Mouse (Mus musculus): ENCODE data around the gene Egfl7. TPM values are rescaled to one million over a fixed set of nuclear protein-coding genes. Genes with fewer than 3 reads are reported as not detected.

Egfl7 gene
- polyA plus RNA-seq, 1 experiment from 2014 or later = 188 TPM

- 75% methylated on average over 9 of the region's 9 CpGs for WGBS
- Histone ChIP-seq H3K4me1 (ENCODE audit: control insufficient read depth, insufficient read depth, low read length) (peaks cover 52% of the 10 kb centered on the region), H3K27ac (ENCODE audit: low read length) (peak overlapping the region; percentile 42; the same call in 1 of the 2 replicates)
Measured at GRCm38 (mm10) chr2:26553904-26554303, 25.9 kb upstream of the Egfl7 start.

DNA sequence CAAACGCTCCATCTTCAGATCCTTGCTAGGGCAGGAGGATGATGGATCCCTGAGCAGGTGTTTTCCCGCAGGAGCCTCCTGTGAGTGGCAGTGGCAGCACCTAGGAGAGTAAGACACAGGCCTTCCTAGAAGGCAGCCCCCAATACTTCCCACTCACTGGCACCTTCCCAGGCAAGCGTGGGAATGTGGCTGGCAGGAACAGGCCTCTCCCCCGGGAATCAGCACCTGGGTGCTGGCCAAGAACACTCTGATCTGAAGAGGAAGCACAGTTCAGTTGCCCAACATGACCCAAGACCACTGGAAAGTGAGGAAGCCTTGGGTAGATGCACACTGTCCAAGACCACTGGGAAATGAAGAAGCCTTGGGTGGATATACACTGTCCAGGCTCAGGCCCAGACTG, 24.7 kb upstream of the Egfl7 start:
- Histone ChIP-seq H3K4me3 (ENCODE audit: low read length) (no peak overlapping the region), H3K27ac (ENCODE audit: low read length) (peak overlapping the region; percentile 37; the same call in 1 of the 2 replicates), H3K4me1 (ENCODE audit: control insufficient read depth, insufficient read depth, low read length) (peaks cover 47% of the 10 kb centered on the region), H3K9me3 (replicated peaks; ENCODE audit: control insufficient read depth, low read length) (no peaks in the 10 kb centered on the region), H3K27me3 (ENCODE audit: control insufficient read depth, insufficient read depth, low read length) (no peaks in the 10 kb centered on the region), H3K36me3 (ENCODE audit: control insufficient read depth, insufficient read depth) (no peaks in the 10 kb centered on the region), H3K4me2 (ENCODE audit: low read depth, low read length) (0 out of 2 replicates have a peak overlapping the region, but pooled peaks have one; percentile 25), H3K9ac (ENCODE audit: low read length) (no peak overlapping the region)
- 47% methylated on average over 4 of the region's 4 CpGs for WGBS
- no peak; the same call in 1 of the 2 replicates for ATAC-seq (replicated peaks; ENCODE audit: extremely low read depth, insufficient read depth, low FRiP score)

More at GRCm38 (mm10) chr2:26553904-26554303, 25.9 kb upstream of the Egfl7 start:
- H3K27me3 ChIP-seq (ENCODE audit: control insufficient read depth, insufficient read depth, low read length) = no peaks in the 10 kb centered on the region
- no peaks in the 10 kb centered on the region for H3K36me3 ChIP-seq (ENCODE audit: control insufficient read depth, insufficient read depth)
- H3K9ac ChIP-seq (ENCODE audit: low read length) = no peak overlapping the region
- H3K9me3 ChIP-seq (replicated peaks; ENCODE audit: control insufficient read depth, low read length) = no peaks in the 10 kb centered on the region
- H3K4me2 ChIP-seq (ENCODE audit: low read depth, low read length) = no peak overlapping the region
- no peak overlapping the region for H3K4me3 ChIP-seq (ENCODE audit: low read length)
- ATAC-seq (replicated peaks; ENCODE audit: extremely low read depth, insufficient read depth, low FRiP score) = no peak

DNA sequence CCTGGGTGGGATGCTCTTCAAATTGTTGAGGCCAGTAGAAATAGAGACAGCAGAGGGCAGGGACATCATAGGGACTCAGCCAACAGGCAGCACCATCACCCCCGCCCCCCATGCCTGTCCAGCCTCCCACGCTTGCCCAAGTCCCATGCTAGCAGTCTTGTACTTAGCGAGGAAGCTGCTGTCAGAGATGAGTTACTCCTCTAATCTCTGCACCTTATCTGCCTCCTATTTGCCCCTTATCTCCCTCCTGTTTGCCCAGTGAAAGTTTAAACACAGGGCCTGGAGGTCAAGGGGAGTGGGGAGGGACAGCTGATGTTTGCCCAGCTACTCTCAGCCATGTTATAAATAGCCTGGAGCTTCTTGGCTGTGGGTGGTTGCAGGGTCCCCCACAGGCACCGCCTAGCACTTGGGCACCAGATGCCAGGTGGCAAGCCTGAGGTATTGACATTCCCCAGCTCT, 23.2 kb upstream of the Egfl7 start:
- H3K4me1 ChIP-seq (ENCODE audit: control insufficient read depth, insufficient read depth, low read length) = peaks cover 32% of the 10 kb centered on the region

DNA sequence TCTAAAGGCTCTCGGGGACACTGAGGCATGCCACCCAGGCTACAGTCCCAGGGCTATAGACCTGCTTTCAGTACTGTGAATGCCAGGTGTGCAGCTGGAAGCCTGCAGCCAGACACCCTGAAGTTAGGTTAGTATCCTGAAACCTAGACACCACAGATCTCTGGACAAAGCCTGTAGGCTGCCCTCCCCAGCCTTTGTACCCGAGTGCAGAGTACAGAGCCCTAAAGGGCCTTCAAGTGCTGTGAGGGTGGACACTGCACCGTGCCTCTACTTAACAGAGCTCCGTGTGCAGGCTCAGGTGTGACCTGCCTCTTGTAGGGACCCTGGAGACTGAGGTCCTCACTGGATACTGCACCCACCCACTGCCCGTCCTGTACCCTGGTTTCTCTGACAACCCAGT, 19.3 kb upstream of the Egfl7 start:
- no peak for ATAC-seq (replicated peaks; ENCODE audit: extremely low read depth, insufficient read depth, low FRiP score)
- 80% methylated on average over 5 of the region's 5 CpGs for WGBS
- Histone ChIP-seq H3K9ac (ENCODE audit: low read length) (no peak overlapping the region), H3K4me2 (ENCODE audit: low read depth, low read length) (no peak overlapping the region), H3K27me3 (ENCODE audit: control insufficient read depth, insufficient read depth, low read length) (no peaks in the 10 kb centered on the region), H3K36me3 (ENCODE audit: control insufficient read depth, insufficient read depth) (no peaks in the 10 kb centered on the region), H3K9me3 (replicated peaks; ENCODE audit: control insufficient read depth, low read length) (no peaks in the 10 kb centered on the region), H3K4me3 (ENCODE audit: low read length) (no peak overlapping the region), H3K27ac (ENCODE audit: low read length) (no peak overlapping the region), H3K4me1 (ENCODE audit: control insufficient read depth, insufficient read depth, low read length) (peaks cover 18% of the 10 kb centered on the region)

More for the DNA sequence above, 23.2 kb upstream of the Egfl7 start:
- peak overlapping the region; percentile 85 for H3K27ac ChIP-seq (ENCODE audit: low read length)
- no peaks in the 10 kb centered on the region for H3K27me3 ChIP-seq (ENCODE audit: control insufficient read depth, insufficient read depth, low read length)
- ATAC-seq (replicated peaks; ENCODE audit: extremely low read depth, insufficient read depth, low FRiP score) = peak; percentile 63; the same call in 1 of the 2 replicates
- H3K9ac ChIP-seq (ENCODE audit: low read length) = no peak overlapping the region; the same call in 1 of the 2 replicates
- H3K36me3 ChIP-seq (ENCODE audit: control insufficient read depth, insufficient read depth) = no peaks in the 10 kb centered on the region
- 26% methylated on average over 4 of the region's 4 CpGs for WGBS
- no peaks in the 10 kb centered on the region for H3K9me3 ChIP-seq (replicated peaks; ENCODE audit: control insufficient read depth, low read length)
- H3K4me3 ChIP-seq (ENCODE audit: low read length) = no peak overlapping the region
- H3K4me2 ChIP-seq (ENCODE audit: low read depth, low read length) = peak overlapping the region; percentile 1; the same call in 1 of the 2 replicates

- Histone ChIP-seq H3K4me1 (ENCODE audit: control insufficient read depth, insufficient read depth, low read length) (peaks cover 8% of the 10 kb centered on the region), H3K9ac (ENCODE audit: low read length) (no peak overlapping the region), H3K9me3 (replicated peaks; ENCODE audit: control insufficient read depth, low read length) (no peaks in the 10 kb centered on the region), H3K4me3 (ENCODE audit: low read length) (no peak overlapping the region), H3K36me3 (ENCODE audit: control insufficient read depth, insufficient read depth) (no peaks in the 10 kb centered on the region), H3K27me3 (ENCODE audit: control insufficient read depth, insufficient read depth, low read length) (no peaks in the 10 kb centered on the region), H3K27ac (ENCODE audit: low read length) (no peak overlapping the region), H3K4me2 (ENCODE audit: low read depth, low read length) (no peak overlapping the region)
- 42% methylated on average over 6 of the region's 6 CpGs for WGBS
- ATAC-seq (replicated peaks; ENCODE audit: extremely low read depth, insufficient read depth, low FRiP score) = peak; percentile 57
Measured at GRCm38 (mm10) chr2:26561351-26562016, 18.3 kb upstream of the Egfl7 start.

- Histone ChIP-seq H3K4me1 (ENCODE audit: control insufficient read depth, insufficient read depth, low read length) (peaks cover 8% of the 10 kb centered on the region), H3K36me3 (ENCODE audit: control insufficient read depth, insufficient read depth) (no peaks in the 10 kb centered on the region), H3K27me3 (ENCODE audit: control insufficient read depth, insufficient read depth, low read length) (no peaks in the 10 kb centered on the region), H3K4me2 (ENCODE audit: low read depth, low read length) (no peak overlapping the region), H3K27ac (ENCODE audit: low read length) (no peak overlapping the region), H3K9ac (ENCODE audit: low read length) (no peak overlapping the region), H3K9me3 (replicated peaks; ENCODE audit: control insufficient read depth, low read length) (no peaks in the 10 kb centered on the region), H3K4me3 (ENCODE audit: low read length) (no peak overlapping the region)
- ATAC-seq (replicated peaks; ENCODE audit: extremely low read depth, insufficient read depth, low FRiP score) = peak; percentile 59
- WGBS = 6% methylated on average over 4 of the region's 4 CpGs
Measured at GRCm38 (mm10) chr2:26566221-26566620, 13.6 kb upstream of the Egfl7 start.

DNA sequence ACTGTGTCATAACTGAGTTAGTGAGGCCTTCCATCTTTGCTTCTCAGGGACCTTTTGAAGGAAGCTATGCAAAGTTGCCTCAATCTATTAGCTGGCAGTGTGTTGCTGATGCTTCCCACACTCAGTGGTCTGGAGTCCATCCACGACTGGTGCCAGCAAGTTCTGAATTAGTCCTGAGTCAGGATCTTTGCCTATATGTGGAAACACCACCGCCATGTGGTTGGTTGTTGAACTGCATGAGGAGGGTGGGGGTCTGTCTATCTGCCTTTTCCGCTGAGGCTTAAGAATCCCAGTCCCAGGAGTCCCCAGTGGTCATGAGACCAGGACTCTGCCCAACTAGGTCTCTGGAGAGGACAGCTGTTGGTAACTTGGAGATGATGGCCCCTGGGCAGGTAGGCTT, 9.8 kb upstream of the Egfl7 start:
- H3K4me2 ChIP-seq (ENCODE audit: low read depth, low read length) = peak overlapping the region; percentile 24
- ATAC-seq (replicated peaks; ENCODE audit: extremely low read depth, insufficient read depth, low FRiP score) = no peak
- peak overlapping the region; percentile 23; the same call in 1 of the 2 replicates for H3K9ac ChIP-seq (ENCODE audit: low read length)
- 12% methylated on average over 3 of the region's 3 CpGs for WGBS
- H3K27me3 ChIP-seq (ENCODE audit: control insufficient read depth, insufficient read depth, low read length) = no peaks in the 10 kb centered on the region
- H3K9me3 ChIP-seq (replicated peaks; ENCODE audit: control insufficient read depth, low read length) = no peaks in the 10 kb centered on the region
- H3K4me1 ChIP-seq (ENCODE audit: control insufficient read depth, insufficient read depth, low read length) = peaks cover 37% of the 10 kb centered on the region
- H3K4me3 ChIP-seq (ENCODE audit: low read length) = no peak overlapping the region
- no peaks in the 10 kb centered on the region for H3K36me3 ChIP-seq (ENCODE audit: control insufficient read depth, insufficient read depth)
- H3K27ac ChIP-seq (ENCODE audit: low read length) = peak overlapping the region; percentile 77

GRCm38 (mm10) chr2:26571400-26571799, 8.4 kb upstream of the Egfl7 start:
- Histone ChIP-seq H3K9me3 (replicated peaks; ENCODE audit: control insufficient read depth, low read length) (no peaks in the 10 kb centered on the region), H3K27me3 (ENCODE audit: control insufficient read depth, insufficient read depth, low read length) (no peaks in the 10 kb centered on the region), H3K36me3 (ENCODE audit: control insufficient read depth, insufficient read depth) (no peaks in the 10 kb centered on the region), H3K27ac (ENCODE audit: low read length) (peak overlapping the region; percentile 77), H3K4me3 (ENCODE audit: low read length) (no peak overlapping the region), H3K9ac (ENCODE audit: low read length) (peak overlapping the region; percentile 7), H3K4me1 (ENCODE audit: control insufficient read depth, insufficient read depth, low read length) (peaks cover 42% of the 10 kb centered on the region), H3K4me2 (ENCODE audit: low read depth, low read length) (peak overlapping the region; percentile 24)
- WGBS = 60% methylated on average over 9 of the region's 9 CpGs
- ATAC-seq (replicated peaks; ENCODE audit: extremely low read depth, insufficient read depth, low FRiP score) = no peak

DNA sequence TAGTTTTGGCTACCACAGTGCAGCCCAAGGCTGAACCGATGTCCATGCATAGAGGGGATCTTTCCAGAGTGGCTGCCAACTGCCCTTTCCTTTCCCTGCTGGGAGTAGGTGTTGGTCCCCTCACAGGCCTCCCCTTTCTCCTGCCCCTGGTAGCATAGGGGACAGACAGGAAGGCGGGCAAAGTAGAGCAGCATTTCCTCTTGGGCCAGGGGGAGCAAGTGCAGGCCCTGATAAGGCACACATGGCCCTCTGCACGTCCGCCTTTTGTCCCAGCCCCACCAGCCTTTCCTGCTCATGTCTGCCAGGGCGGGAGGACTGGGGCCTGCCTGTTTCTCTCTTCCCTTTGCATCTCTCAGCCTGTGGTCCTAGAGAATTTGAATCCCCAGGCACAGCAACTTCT, 8.0 kb upstream of the Egfl7 start:
- peak overlapping the region; percentile 7 for H3K9ac ChIP-seq (ENCODE audit: low read length)
- no peak overlapping the region for H3K4me3 ChIP-seq (ENCODE audit: low read length)
- peaks cover 42% of the 10 kb centered on the region for H3K4me1 ChIP-seq (ENCODE audit: control insufficient read depth, insufficient read depth, low read length)
- H3K4me2 ChIP-seq (ENCODE audit: low read depth, low read length) = peak overlapping the region; percentile 24; the same call in 1 of the 2 replicates
- H3K27me3 ChIP-seq (ENCODE audit: control insufficient read depth, insufficient read depth, low read length) = no peaks in the 10 kb centered on the region
- peak overlapping the region; percentile 77 for H3K27ac ChIP-seq (ENCODE audit: low read length)
- no peaks in the 10 kb centered on the region for H3K36me3 ChIP-seq (ENCODE audit: control insufficient read depth, insufficient read depth)
- H3K9me3 ChIP-seq (replicated peaks; ENCODE audit: control insufficient read depth, low read length) = no peaks in the 10 kb centered on the region
- ATAC-seq (replicated peaks; ENCODE audit: extremely low read depth, insufficient read depth, low FRiP score) = peak; percentile 72
- WGBS = 28% methylated on average over 5 of the region's 5 CpGs
